Mouse (Mus musculus): ENCODE data around the gene Man2b2.

Gene Man2b2

DNA sequence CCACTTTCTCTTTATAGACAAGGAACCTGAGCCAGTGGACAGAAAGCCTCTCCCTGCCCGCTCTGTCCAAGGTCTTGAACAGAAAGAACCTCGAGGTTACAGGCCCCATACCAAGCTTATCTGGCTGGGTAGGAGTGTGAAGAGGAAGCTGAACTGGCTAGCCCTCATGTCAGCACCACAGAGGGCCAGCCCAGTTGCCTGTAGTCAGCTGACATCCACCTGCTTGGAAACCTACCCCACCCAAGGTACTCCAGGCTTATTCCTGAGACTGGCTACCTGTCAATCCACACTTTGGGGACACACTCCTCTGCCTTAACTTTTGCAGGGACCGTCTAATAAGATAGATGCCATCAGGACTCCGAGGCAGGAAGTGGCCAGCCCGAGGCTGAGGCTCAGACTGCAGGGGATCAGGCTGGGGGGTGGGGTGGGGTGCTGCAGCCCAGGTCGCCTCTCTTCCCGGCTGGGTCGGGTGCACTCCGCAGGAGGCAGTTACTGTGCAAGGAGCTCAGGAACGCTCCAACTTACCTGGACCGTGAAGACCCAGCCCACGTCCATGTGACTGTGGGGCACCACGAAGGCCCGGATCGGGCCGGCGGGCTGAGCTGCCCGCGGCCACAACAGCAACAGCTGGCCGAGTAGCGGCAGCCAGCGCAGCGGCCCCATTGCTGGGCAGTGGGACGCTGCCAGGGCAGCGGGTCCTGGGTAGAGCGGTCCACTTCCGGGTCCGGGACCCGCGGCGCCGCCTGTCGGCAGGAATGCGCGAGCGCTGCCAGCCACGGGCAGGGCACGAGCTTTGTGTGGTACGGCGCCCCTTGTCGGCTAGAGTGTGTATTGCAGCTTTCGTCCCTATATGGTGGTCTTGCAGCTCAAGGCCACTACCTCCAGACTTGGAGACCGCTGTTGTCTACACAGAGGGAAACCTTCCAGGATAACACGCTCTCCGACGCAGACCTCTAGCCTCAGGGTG is at the start of gene Man2b2:
Gene Man2b2, minus strand, starts transcription at position 741 of the 967 bp plus-strand sequence.
- peak; percentile 73 to 83 for DNase-seq (ENCODE audit: low read depth in 1 of 2, low spot score in 2 of 2)

DNA sequence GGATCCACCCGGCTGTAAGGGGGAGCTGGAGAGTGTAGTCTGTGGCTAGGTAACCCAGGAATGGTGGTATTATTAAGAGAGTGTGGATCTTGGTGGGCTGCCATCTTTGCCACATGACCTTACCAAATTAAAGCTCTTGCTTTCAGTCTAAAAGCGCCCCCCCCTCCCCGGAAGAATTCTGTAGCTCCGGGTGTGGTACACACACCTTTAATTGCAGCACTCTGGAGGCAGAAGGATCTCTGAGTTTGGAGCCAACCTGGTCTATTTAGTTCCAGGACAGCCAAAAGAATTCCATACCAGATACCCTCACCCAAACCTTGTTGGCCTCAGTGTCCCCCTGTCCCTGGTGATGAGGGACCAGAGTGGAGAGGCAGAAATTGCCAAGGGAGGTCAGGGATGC is 48.3 kb upstream of the Man2b2 start:
- DNase-seq (ENCODE audit: low read depth in 1 of 2, low spot score in 2 of 2) = no peak

DNA sequence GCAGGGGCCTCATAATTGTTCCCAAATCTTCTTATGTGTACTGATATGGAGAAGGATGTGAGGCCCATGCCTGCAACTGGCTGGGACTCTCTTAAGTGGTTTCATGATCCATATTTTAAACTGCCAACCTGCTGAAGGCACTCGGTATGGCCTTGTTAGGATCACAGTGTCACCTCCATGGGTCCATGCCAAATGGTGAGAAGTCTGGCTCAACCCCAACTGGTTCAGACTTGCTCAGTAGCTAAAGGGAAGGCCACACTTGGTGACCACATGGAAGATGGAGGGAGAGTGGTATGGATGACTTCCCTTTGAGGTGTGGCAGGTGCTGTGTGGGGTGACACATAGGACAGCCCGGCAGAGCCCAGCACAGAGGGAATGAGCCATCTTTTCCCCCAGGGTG is 47.2 kb upstream of the Man2b2 start:
- no peak for DNase-seq (ENCODE audit: low read depth in 1 of 2, low spot score in 2 of 2)

DNA sequence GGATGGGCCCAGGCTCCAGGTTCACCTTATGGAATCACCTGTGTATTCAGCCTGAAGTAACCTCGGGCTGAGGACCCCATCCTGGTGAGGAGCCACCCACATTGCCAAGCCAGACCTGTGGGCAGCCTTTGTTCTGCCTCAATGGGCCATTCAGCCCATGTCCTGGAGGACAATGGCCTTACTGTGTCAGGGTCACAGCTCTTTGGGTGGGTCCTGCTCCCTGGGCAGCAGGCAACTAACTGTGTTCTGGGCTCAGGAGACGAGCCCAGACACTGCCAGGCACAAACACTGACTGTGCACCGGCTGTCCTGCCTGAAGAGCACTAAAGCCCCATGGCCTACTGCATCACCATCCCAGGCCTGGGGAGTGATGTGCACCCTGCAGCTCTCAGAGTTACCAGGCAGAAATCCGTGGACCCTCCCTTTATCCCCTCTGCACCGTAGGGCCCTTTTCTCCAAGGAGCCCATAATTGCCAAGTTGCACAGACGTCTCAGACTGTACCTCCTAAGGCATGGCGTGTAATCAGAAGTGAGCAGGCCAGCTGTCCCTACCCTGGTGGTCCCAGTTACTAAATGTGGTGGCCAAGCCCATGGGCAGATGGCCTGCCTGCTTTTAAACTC is 46.4 kb upstream of the Man2b2 start:
- no peak for DNase-seq (ENCODE audit: low read depth in 1 of 2, low spot score in 2 of 2)

DNA sequence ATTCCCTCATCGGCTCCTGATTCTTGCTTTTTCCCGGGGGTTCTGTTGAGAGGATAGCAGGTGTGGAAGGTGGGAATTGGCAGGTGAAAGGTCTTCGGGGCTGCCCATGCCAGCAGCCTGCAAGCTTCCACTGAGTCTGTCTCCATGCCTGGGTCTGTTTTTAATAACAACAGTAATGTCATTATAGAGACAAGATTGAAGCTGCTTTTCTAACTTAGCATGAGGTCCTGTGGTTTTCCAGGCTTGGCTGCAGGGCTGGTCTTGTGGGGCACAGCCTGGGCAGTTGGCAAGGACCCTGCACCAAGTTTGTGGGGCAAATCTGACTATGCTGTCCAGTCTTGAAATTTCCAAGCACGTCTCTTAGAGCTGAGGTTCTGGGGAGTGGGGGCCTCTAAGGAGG is 45.5 kb upstream of the Man2b2 start:
- DNase-seq (ENCODE audit: low read depth in 1 of 2, low spot score in 2 of 2) = no peak

DNA sequence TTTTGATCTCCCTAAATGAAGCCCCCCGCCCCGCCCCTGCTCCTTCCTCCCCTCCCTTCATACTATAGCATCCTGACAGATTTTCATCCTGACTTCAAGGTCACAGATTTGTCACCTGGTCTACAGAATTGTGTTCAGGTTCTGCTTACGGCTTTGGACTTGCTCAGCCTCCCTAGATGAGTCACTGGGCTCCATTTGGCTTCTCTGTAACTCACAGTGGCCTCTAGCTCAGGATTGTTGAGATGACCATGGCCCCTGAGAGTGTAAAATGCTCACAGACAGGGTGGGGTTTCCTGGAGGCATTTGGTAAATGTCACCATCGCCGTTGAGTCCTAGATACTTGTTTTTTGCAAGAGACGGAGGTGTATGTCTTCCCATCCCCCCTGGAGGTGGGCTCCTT is 40.5 kb upstream of the Man2b2 start:
- no peak for DNase-seq (ENCODE audit: low read depth in 1 of 2, low spot score in 2 of 2)

DNA sequence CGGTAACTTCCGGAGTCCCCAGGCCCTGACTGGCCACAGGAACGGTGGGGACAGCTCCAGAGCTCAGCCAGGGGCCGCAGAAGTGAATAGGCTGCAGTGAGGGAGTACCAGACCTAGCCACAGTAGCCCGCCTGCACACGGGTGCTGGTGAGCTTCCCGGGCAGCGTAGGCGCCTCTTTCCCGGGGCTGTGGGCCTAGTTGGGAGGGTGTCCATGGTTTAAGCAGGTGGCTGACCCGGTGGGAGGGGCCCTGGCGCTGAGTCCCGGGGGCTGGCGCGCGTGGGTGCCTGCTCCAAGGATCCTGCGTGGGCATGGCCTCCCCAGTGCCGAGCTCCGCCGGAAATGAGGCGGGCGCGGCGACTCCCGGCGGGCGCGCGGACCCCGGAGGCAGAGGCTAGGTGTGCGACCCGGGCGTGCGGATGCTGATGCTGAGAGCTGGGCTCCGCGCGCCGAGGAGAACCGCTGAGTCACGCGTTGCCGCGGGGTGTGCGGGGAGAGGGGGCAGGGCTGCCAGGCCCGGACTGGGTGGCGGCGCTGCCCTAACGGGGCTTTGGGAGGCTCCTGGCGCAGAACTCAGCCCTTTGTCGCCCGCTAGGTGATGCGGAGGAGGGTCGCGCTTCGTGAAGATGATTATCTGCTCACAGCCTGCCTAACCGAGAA is 39.3 kb upstream of the Man2b2 start:
- no peak for DNase-seq (ENCODE audit: low read depth in 1 of 2, low spot score in 2 of 2)

DNA sequence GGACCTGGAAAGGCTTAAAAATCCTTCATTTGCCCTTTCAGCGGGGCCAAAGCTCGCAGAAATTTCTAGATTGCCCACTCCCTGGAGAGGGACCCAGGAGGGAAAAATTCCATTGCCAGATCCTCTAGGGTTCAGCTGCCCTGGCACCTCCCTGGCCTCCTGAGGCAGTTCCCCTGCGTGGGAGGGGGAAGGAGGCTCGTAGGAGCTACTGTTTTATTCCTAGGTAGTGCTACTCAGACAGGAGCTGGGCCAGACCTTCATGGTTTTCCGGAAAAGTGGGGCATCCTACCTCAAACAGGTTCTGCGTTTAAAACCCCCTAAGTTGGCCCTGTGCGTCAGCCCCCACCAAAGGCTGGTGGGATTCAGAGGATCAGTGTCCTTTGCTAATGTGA is 38.7 kb upstream of the Man2b2 start:
- no peak for DNase-seq (ENCODE audit: low read depth in 1 of 2, low spot score in 2 of 2)

DNA sequence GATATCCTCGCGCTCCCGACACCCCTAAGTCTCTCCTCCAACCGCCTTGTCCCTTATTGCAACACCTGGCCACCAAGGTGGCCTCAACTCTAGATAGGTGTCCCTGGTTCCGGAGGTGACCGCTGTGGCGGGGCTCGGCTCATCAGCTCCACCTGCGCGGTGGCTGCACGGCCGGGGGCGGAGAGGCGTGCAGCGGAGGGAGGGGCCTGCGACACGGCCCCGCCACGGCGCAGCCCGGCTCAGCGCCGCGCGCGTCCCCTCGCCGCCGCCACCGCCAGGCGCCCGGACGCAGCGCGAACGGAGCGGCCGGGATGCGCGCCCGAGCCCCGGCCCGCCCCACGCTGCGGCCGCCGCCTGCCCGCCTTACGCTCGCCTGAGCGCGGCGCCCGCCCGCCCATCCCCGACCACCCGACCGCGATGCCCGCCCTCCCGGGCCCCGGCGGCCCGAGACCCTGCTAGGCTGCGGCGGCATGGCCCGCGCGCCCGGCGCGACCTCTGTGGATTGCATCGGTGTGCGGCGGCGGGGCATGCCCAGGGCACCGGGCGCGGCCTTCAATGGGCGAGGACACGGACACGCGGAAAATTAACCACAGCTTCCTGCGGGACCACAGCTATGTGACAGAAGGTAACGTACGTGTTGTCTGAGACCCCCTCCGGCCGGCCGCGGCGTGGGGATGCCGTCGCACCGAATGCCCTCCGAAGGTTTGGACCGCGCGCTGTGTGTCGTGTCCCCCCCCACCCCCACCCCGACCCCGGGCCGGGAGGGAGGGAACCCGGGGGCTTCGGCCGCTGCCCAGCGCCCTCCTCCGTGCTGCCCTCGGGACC is 38.0 kb upstream of the Man2b2 start, which contains the start of gene Ppp2r2c:
Gene Ppp2r2c, plus strand, starts transcription at position 248 of the 825 bp plus-strand sequence.
- no peak for DNase-seq (ENCODE audit: low read depth in 1 of 2, low spot score in 2 of 2)

DNA sequence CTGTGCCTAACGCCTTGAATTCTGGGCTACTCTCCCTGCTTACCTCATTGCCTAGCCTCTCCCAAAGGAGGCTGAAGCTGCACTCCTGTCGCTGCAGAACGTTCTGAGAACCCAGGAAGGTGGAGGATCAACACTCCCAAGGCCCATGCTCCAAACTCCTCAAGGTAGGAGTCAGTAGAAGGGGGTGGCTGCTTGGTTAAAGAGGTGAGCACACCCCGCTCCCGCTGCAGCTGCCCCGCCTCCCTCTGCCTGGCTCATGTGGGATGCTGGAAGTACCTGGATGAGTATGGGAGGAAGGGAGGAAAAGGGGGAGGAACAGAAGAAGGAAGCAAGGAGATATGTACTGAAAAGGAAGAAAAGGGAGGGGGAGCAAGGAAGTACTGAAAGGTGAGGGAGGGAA is 37.1 kb upstream of the Man2b2 start:
- DNase-seq (ENCODE audit: low read depth in 1 of 2, low spot score in 2 of 2) = no peak

DNA sequence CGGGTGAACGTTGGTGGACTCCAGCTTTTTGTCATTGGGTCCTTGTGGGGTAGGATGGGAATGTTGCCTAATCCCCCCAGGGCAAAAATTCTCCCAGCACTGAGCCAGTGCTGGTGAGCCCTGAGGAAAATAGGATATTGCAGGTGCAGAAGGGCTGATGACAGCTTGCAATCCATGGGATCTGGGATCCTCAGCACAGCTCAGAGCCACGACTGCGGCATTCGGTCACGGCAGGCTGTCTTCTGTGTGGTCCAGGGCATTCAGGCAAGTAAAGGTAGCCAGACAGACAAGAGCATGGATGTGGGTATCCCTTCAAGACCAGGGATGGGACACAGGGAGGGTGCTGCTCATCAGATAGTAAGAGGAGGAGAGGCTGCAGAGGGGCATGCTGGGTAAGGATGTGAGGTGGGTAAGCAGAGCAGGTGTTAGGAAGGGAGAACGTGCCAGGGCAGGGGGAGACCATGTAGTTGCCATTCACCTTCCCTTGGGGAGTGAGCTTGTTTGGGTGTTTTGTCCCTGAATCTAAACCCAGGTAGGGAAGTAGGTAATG is 36.3 kb upstream of the Man2b2 start:
- no peak for DNase-seq (ENCODE audit: low read depth in 1 of 2, low spot score in 2 of 2)

DNA sequence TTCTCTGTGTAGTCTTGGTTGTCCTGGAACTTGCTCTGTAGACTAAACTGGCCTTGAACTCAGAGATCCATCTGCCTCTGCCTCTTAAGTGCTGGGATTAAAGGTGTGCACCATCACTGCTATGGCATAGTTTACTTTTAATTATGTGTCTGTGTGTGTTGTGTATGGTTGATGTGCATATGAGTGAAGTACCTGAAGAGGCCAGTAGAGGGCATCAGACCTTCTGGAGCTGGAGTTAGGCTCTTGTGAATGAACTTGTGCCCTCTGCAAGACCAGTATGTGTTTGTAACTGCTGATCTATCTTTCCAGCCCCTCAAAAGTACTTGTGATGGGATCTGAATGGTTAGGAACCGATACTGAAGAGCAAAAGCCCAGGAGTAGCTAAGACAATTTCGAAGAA is 30.6 kb upstream of the Man2b2 start:
- no peak for DNase-seq (ENCODE audit: low read depth in 1 of 2, low spot score in 2 of 2)

DNA sequence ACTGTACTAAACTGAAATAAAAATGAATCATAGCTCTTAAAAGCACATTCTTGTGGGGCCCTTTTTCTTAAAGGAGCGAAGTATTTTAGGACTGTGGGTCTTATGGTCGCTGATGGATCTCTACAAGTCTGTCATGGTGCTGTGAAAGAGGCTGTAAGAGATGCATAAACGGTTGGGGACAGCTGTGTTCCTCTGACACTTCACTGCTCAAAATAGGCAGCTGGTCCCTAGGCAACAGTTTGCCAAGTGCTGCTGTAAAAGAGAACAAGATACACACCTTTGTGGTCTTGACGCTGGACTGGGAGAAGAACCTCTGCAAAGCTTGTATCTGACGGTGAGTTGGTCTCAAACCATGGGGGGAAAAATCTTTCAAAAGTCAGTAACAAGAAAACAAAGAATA is 27.1 kb upstream of the Man2b2 start:
- no peak for DNase-seq (ENCODE audit: low read depth in 1 of 2, low spot score in 2 of 2)

DNA sequence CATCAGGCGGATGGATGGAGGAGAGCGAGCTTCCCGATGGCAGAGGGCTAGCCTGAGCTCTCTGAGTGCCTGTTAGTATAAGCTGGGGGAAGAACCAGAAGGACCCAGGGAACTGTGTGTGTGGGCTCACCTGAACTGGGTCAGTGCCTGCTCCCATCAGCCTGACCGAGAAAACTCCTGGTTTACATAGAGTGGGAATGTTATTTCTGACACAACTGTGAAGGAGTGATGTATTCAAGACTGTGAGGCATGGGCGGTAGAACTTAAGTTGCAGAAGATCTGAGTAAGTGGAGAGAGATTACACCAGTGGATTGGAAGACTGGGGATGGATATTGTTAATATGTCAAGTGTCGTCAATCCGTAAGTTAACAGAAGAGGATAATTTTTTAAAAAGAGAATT is 26.1 kb upstream of the Man2b2 start:
- no peak for DNase-seq (ENCODE audit: low read depth in 1 of 2, low spot score in 2 of 2)

DNA sequence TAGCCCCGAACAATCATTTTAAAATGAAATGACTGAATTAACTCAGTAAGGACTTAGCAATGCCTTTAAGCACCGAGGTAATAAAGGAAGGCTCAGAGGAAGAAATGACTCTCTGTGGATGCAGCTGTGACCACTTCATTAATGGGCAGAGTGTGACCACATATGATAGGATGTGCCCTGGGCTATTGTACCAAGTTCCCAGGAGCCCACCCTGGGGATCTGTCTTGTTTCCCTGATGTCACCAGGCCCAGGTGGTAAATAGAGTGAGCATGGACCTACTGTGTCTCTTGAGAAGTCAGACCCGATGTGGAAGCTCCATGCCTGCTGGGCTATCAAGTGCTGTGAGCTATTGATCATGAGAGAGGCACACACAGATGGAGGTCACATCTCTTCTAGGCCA is 24.7 kb upstream of the Man2b2 start:
- no peak for DNase-seq (ENCODE audit: low read depth in 1 of 2, low spot score in 2 of 2)

DNA sequence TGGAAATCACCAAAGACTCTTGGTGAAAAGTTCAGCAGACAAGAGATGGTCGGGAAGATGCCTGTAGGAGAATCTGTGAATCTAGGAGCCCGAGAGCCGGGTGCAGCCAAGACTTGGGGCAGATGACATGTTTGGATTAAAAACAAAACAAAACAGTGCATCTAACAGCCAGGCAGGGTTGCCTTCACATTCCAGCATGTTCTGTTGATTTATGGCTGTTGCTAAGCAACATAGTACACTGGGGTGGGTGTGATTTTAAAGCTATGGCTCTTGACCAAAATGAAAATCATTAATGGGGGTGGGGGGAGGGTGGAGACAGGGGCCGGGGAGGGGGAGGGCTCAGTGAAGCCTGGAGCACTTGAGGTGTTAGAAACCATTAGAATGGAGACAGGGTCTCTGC is 21.1 kb upstream of the Man2b2 start:
- no peak for DNase-seq (ENCODE audit: low read depth in 1 of 2, low spot score in 2 of 2)

DNA sequence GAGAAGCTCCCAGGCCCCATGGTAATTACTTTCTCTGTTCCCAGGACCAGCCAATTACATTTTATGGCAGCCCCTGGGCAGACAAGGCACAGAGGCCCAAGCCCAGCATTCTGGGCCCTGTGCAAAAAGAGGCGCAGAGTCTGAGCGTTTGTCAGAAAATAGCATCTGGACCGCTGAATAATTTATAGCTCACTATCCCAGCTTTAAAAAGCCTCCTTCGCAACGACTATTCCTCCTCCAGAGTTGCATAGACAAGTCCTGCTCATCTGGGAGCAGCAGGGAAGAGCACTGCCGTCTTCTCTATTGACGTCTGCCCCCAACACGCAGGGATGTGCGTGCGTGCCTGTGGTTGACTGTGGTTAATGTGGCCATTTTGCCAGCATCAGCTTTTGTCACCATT is 14.0 kb upstream of the Man2b2 start:
- no peak for DNase-seq (ENCODE audit: low read depth in 1 of 2, low spot score in 2 of 2)

DNA sequence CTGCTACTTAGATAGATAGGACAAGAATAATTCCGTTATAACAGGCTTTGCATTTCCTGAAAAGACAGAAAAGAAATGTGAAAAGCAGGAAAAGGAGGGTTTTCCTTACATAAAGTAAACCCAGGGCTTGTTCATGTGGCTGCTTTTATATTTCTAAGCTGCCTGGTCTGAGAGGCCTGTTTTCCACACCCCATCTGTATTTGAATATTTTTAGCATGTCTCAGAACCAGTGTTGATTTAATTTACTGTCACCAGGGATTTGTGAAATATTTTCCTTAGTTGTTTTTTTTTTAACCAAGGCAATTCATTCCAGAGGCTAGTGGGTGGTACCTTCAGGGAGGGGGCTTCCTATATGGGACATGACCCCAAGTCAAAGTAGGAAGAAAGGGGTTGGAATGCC is 11.2 kb upstream of the Man2b2 start:
- no peak for DNase-seq (ENCODE audit: low read depth in 1 of 2, low spot score in 2 of 2)

DNA sequence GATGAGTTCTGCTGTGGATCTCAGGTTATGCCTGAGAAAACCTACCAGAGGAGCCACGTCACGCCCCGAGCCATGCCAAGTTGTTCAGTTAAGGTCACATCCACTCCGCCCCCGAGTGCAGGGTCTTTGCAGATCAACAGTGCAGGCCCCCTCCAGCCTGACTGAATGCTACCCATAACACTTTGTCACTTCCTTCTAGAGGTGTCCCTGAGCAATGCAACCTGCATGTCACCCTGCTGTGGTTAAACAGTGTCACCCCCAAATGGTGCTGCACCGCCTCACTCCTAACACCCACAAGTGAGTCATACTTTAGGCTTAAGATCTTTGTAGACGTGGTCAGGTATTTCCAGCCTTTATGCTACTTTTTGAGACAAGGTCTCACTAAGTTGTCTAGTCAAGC is 9.6 kb upstream of the Man2b2 start:
- DNase-seq (ENCODE audit: low read depth in 1 of 2, low spot score in 2 of 2) = no peak

DNA sequence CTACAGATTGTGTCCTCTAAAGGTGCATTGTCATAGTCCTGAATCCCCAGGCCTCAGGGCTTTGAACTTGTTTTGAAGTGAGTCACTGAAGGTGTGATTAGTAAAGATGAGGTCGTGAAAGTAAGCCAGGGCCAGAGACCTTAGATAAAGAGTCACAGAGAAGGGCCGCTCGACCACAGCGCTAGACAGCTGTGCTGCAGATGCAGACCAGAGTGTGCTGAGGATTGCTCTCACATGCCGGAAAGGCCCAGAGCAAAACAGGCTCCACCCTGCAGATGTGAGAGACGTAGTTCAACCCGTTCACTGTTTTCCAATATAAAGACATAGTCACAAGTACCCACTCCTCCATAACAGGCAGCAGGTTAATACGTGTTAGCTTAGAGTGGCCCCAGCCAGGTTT is 9.1 kb upstream of the Man2b2 start:
- DNase-seq (ENCODE audit: low read depth in 1 of 2, low spot score in 2 of 2) = no peak

DNA sequence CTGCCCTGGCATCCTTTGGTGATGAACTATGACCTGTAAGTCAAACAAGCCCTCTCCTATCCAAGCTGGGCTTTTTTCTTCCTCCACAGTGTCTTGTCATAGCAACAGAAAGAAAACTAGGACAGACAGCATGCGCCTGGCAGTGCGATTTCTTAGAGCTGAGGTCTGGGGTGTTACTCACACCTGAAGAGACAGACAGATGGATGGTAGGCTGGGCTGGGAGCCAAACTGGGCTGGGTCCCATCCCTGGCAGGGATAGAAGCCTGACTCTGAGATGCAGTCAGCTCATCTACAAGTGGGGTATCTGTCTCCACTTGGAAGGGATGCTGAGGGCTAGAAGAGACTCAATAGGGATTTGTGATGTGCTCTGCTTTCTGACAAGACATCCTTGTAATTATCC is 8.6 kb upstream of the Man2b2 start:
- DNase-seq (ENCODE audit: low read depth in 1 of 2, low spot score in 2 of 2) = no peak

All from monocyte, adult 2 months (primary cell).